Mouse (Mus musculus) heart, embryonic 12.5 days (tissue): Measurements from ENCODE around the gene Med24. TPM values are rescaled to one million over a fixed set of nuclear protein-coding genes. Genes with fewer than 3 reads are reported as not detected.

Experiments
- ATAC-seq: fragments of 200-750 bp; cut with Nextera tagmentation; 2 replicates; pipeline ENCODE4 v1.8.0; 2017; ENCODE audit warnings: moderate TSS enrichment, moderate library complexity; ENCODE audit not compliant: insufficient number of reproducible peaks, low FRiP score
- H3K27ac ChIP-seq: fragments of 300-500 bp; sonication (generic); 2 replicates; pipeline ENCODE4 v1.5.1; 2016; ENCODE audit warnings: mild to moderate bottlenecking, moderate library complexity; ENCODE audit not compliant: poor library complexity, severe bottlenecking
- H3K27me3 ChIP-seq: fragments of 300-500 bp; sonication (generic); replicated peaks from 2 replicates; pipeline ENCODE4 v1.6.1; 2016; ENCODE audit warnings: mild to moderate bottlenecking, moderate library complexity
- H3K36me3 ChIP-seq: fragments of 300-500 bp; sonication (generic); 2 replicates; pipeline ENCODE4 v1.6.1; 2016; ENCODE audit warnings: mild to moderate bottlenecking, moderate library complexity
- H3K4me1 ChIP-seq: fragments of 300-500 bp; sonication (generic); replicated peaks from 2 replicates; pipeline ENCODE4 v1.6.1; 2016; ENCODE audit warnings: mild to moderate bottlenecking
- H3K4me2 ChIP-seq: fragments of 300-500 bp; sonication (generic); 2 replicates; pipeline ENCODE4 v1.6.1; 2016; ENCODE audit warnings: mild to moderate bottlenecking, moderate library complexity
- H3K4me3 ChIP-seq: fragments of 300-500 bp; sonication (generic); 2 replicates; pipeline ENCODE4 v1.5.1; 2016; ENCODE audit warnings: mild to moderate bottlenecking
- H3K9ac ChIP-seq: fragments of 300-500 bp; sonication (generic); 2 replicates; pipeline ENCODE4 v1.6.1; 2016; ENCODE audit warnings: mild to moderate bottlenecking, moderate library complexity
- H3K9me3 ChIP-seq: fragments of 300-500 bp; sonication (generic); replicated peaks from 2 replicates; pipeline ENCODE4 v1.6.1; 2016; ENCODE audit warnings: mild to moderate bottlenecking, moderate library complexity
- WGBS: fragments of 180-500 bp; shearing (Covaris S2); methylation state at CpG from one replicate; pipeline ENCODE4 v1.1.7; 2016; 5-methylcytosine and 5-hydroxymethylcytosine counted together
- polyA plus RNA-seq: library from polyadenylated mRNA; unstranded; fragments of >200 nt; fragmentation: Nextera tagmentation; extraction: Ambion mirVana; gene quantifications from 2 replicates; pipeline ENCODE4 v1.2.1, GENCODE M21; 2016

Med24 gene
- polyA plus RNA-seq, 1 experiment from 2014 or later, result 45.9 TPM

DNA sequence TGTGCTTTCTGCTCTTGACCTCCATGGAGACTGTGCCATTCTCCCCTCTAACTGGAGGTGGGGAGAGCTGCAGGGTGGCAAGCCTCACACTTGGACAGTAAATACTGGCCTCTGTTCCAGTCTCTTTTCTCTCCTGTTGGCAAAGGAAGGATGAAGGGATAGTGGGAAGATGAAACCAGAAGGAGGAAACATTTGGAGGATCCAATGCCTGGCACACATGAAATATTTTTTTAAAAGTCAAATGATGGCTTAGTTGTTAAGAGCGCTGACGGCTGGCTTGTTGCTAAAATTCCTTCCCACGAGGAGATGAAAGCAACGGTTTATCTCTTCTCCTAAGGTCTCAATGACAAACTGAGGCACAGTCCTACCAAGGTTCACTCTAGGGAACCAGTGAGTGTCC is 5.9 kb upstream of the Med24 start:
- Histone ChIP-seq H3K4me2 (no peak overlapping the region), H3K36me3 (no peaks in the 10 kb centered on the region), H3K9ac (no peak overlapping the region), H3K4me1 (peaks cover 17% of the 10 kb centered on the region), H3K27me3 (no peaks in the 10 kb centered on the region), H3K4me3 (no peak overlapping the region), H3K27ac (no peak overlapping the region), H3K9me3 (peaks cover 7% of the 10 kb centered on the region)
- no peak for ATAC-seq
- 75% methylated on average over 4 of the region's 4 CpGs for WGBS

DNA sequence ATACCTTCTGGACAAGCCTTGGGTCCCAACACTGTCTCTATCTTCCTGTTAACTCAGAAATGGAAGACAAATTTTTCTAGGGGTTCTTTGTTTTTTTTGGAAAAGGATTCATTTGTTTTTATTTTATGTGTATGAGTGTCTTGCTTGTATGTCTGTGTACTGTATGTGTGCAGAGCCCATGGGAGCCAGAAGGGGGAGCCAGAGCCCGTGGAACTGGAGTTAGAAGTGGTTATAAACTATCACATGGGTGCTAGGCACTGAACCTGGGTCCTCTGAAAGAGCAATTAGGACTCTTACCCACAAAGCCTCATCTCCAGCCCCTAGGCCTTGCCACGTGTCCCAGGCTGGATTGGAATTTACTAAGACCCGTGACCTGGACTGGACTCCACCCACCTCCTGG is 4.8 kb upstream of the Med24 start:
- Histone ChIP-seq H3K4me3 (no peak overlapping the region), H3K27me3 (no peaks in the 10 kb centered on the region), H3K36me3 (no peaks in the 10 kb centered on the region), H3K9ac (no peak overlapping the region), H3K4me1 (peaks cover 8% of the 10 kb centered on the region), H3K27ac (no peak overlapping the region), H3K4me2 (no peak overlapping the region), H3K9me3 (peaks cover 7% of the 10 kb centered on the region)
- ATAC-seq, result no peak
- 71% methylated on average over 3 of the region's 3 CpGs for WGBS

DNA sequence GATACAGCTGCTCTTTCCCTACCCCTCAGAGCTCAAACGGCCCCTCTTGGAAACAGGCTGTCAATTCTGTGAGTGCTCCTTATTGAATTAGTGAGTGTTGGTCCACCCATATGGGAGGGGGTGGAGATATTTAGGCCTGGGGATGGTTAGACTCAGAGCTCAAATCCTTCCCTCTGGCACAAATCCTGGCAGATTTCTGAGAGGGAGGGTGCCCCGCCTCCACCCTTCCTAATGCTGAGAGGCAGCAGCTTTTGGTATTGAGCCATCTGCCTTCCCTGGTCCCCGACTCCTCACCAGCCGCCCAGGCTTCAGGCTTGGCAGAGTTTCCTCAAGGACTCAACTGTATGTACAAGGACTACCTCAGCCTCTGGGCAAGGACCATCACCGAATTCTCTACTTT is 1.9 kb upstream of the Med24 start:
- peaks cover 16% of the 10 kb centered on the region for H3K36me3 ChIP-seq
- no peaks in the 10 kb centered on the region for H3K27me3 ChIP-seq
- no peak for ATAC-seq
- H3K4me3 ChIP-seq, result no peak overlapping the region
- no peak overlapping the region for H3K27ac ChIP-seq
- H3K9me3 ChIP-seq, result peaks cover 7% of the 10 kb centered on the region
- H3K9ac ChIP-seq, result no peak overlapping the region
- no peak overlapping the region for H3K4me2 ChIP-seq
- H3K4me1 ChIP-seq, result peaks cover 5% of the 10 kb centered on the region
- 66% methylated on average over 5 of the region's 5 CpGs for WGBS

DNA sequence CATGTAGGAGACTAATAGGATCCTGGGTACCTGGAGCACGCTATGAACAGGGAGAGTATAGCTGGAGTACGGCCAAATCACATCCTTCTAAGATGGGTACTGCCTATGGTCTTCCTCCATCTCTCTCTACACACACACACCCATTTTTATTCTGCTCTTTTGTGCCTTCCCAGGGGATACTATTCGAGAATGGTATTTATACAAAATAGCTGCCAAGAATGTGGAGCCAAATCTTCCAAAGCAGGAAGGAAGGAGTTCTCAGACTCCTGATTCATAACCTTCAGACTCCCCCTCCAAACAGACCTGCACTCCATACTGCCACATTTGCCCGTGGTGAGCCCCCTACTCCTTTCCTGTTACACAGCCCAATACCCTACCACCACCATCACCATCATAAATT is 1.5 kb upstream of the Med24 start:
- H3K27ac ChIP-seq, result no peak overlapping the region

DNA sequence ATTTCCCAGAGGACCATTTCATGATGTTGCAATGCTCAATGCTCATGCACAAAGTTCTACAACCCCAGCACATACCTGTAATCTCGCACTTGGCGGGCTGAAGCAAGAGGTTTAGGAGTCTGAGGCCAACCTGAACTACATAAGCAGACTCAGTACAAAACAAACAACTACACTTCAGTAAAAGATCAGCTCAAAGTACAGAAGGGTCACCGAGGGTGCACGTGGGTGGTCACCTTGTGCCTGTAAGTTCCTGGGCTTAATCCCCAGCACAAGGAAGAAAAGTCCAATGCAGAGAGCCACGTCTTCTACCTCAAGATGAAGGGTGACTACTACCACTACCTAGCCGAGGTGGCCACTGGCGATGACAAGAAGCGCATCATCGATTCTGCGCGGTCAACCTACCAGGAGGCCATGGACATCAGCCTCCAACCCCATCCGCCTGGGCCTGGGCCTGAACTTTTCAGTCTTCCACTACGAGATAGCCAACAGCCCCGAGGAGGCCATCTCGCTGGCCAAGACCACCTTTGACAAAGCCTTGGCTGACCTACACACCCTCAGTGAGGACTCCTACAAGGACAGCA is 3.2 kb downstream of the Med24 start:
- Histone ChIP-seq H3K36me3 (peaks cover 42% of the 10 kb centered on the region), H3K27me3 (no peaks in the 10 kb centered on the region)
- WGBS, result 93% methylated on average over 15 of the region's 15 CpGs

More for the DNA sequence above, 1.5 kb upstream of the Med24 start:
- peaks cover 5% of the 10 kb centered on the region for H3K4me1 ChIP-seq
- no peak overlapping the region for H3K9ac ChIP-seq
- ATAC-seq, result no peak
- WGBS, result 58% methylated on average over 4 of the region's 4 CpGs
- H3K4me3 ChIP-seq, result no peak overlapping the region
- H3K27me3 ChIP-seq, result no peaks in the 10 kb centered on the region
- H3K36me3 ChIP-seq, result peaks cover 21% of the 10 kb centered on the region
- no peak overlapping the region for H3K4me2 ChIP-seq
- H3K9me3 ChIP-seq, result peaks cover 7% of the 10 kb centered on the region

DNA sequence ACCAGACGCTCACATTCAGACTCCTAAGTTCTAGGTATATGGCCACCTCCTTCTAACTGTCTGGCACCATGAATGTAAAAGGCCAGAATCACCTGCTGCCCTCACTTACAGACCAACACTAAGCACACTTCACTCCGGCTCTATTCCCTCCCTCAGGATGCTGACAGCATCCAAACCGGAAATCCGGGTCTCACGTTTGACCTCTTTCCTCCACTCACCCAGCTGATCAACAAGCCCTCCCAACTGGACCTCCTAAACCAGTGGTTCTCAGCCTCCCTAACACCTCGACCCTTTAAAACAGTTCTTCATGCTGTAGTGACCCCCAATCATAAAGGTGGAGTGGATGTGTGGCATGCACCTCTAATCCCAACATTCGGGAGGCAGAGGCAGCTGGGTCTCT is 6.1 kb downstream of the Med24 start:
- Histone ChIP-seq H3K36me3 (peaks cover 49% of the 10 kb centered on the region), H3K4me3 (no peak overlapping the region), H3K27ac (no peak overlapping the region; the same call in 1 of the 2 replicates), H3K9ac (no peak overlapping the region), H3K27me3 (no peaks in the 10 kb centered on the region), H3K4me2 (no peak overlapping the region), H3K9me3 (no peaks in the 10 kb centered on the region), H3K4me1 (peaks cover 18% of the 10 kb centered on the region)
- ATAC-seq, result no peak
- 68% methylated on average over 7 of the region's 7 CpGs for WGBS

More for the DNA sequence above, 3.2 kb downstream of the Med24 start:
- Histone ChIP-seq H3K27ac (no peak overlapping the region), H3K9ac (no peak overlapping the region), H3K9me3 (no peaks in the 10 kb centered on the region), H3K4me2 (no peak overlapping the region), H3K4me3 (no peak overlapping the region), H3K4me1 (peaks cover 17% of the 10 kb centered on the region)
- no peak for ATAC-seq

DNA sequence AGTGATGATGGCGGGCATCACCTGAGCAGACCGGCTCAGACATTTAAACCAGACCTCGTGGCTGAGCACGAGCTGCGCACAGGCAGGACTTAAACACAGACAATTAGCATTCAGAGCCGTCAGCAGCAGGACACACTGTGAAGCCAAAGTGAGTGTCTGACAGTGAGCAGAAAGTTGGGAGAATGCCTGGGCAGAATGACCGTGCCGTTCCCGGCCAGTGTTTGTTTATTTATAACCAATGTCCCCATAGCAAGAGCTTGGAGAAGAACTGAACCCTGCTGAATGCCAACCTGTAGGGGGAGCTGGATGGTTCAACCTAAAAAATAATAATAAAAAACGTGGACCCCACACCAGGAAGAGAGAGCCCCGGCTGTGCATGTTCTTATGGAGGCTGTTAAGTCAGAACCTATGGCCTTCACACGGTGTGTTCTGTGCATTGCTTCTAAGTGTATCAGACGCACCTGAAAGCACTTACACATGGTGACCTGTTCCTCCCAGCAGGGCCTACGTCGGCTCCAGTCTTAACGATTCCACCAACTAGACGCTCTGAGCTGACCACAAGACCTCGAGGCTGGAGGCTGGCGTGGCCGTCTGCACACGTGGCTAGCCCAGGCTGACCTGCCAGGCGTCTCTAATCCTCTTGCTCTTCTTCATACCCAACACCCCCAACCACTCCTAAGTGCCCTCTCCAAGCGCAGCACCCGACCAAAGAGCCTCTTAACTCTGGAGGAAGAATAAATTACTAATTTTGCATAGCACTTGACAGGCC is 7.6 kb downstream of the Med24 start:
- no peak overlapping the region for H3K4me3 ChIP-seq
- peaks cover 49% of the 10 kb centered on the region for H3K36me3 ChIP-seq
- peak; percentile 24; the same call in 1 of the 2 replicates for ATAC-seq
- peaks cover 22% of the 10 kb centered on the region for H3K4me1 ChIP-seq
- H3K27me3 ChIP-seq, result no peaks in the 10 kb centered on the region
- H3K9me3 ChIP-seq, result no peaks in the 10 kb centered on the region
- peak overlapping the region; percentile 76 for H3K27ac ChIP-seq
- WGBS, result 51% methylated on average over 24 of the region's 24 CpGs
- no peak overlapping the region for H3K9ac ChIP-seq
- peak overlapping the region; percentile 39 for H3K4me2 ChIP-seq

DNA sequence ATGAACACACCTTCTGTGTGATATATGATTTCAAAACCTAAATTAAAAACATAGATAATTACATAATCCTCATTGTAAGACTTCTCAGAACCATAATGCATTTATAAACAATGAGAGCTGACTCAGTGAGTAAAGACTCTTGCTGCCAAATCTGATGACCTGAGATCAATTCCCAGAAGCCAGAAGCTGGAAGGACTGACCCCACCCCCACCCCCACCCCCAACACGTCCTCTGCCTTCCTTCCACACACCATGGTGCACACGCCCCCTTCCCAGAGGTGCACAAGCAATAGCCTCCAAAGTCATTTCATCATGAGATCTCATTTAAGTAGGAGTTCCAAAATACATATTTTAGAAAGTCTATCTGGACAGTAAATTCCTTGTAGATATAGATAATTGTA is 8.5 kb downstream of the Med24 start:
- WGBS, result 76% methylated on average over 2 of the region's 2 CpGs
- Histone ChIP-seq H3K4me2 (no peak overlapping the region), H3K27me3 (no peaks in the 10 kb centered on the region), H3K4me1 (peaks cover 22% of the 10 kb centered on the region), H3K4me3 (no peak overlapping the region), H3K27ac (no peak overlapping the region), H3K9me3 (no peaks in the 10 kb centered on the region), H3K36me3 (peaks cover 50% of the 10 kb centered on the region), H3K9ac (no peak overlapping the region)
- ATAC-seq, result no peak

DNA sequence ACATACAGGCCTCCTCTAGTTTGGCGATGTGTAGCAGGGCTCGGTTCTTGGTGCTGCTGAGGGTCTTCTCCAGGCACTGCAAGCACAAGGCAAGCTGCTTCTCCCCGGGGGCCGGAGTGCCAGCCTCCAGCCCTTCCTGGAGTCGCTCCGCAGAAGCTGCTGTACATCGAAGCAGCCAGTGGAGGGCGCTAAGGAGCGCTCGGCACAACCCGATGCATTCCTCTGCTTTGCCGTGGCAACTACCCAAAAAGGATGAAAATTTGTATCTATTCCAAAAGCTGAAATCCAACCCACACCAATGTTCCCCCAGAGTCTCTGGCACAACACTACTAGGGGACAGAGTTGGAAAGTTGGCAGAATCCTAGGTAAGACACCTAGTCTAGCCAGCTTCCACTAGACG is 11.3 kb downstream of the Med24 start:
- ATAC-seq, result no peak
- H3K4me3 ChIP-seq, result no peak overlapping the region
- peaks cover 22% of the 10 kb centered on the region for H3K4me1 ChIP-seq
- no peaks in the 10 kb centered on the region for H3K9me3 ChIP-seq
- peaks cover 57% of the 10 kb centered on the region for H3K36me3 ChIP-seq
- no peak overlapping the region for H3K4me2 ChIP-seq
- no peak overlapping the region for H3K9ac ChIP-seq
- H3K27ac ChIP-seq, result no peak overlapping the region
- no peaks in the 10 kb centered on the region for H3K27me3 ChIP-seq
- 25% methylated on average over 13 of the region's 13 CpGs for WGBS

DNA sequence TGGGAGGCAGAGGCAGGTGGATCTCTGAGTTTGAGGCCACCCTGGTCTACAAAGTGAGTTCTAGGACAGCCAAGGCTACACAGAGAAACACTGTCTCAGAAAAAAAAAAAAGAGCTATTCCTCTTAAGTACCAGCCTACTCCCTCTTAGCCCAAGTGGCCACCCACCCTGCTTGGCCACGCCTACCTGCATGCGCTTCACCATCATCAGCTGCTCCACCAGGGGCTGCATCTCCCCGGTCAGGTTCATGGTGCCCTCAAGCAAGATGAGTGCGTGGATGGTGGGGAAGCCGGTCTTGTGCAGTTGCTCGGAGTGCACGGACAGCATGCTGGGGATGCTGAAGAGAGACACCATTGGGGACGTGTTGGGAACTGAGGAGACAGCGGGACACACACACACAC is 13.3 kb downstream of the Med24 start:
- no peak for ATAC-seq
- Histone ChIP-seq H3K27me3 (no peaks in the 10 kb centered on the region), H3K27ac (no peak overlapping the region), H3K9ac (no peak overlapping the region), H3K4me3 (no peak overlapping the region), H3K36me3 (peaks cover 66% of the 10 kb centered on the region), H3K4me1 (peaks cover 13% of the 10 kb centered on the region), H3K4me2 (no peak overlapping the region), H3K9me3 (no peaks in the 10 kb centered on the region)
- WGBS, result 90% methylated on average over 9 of the region's 9 CpGs

DNA sequence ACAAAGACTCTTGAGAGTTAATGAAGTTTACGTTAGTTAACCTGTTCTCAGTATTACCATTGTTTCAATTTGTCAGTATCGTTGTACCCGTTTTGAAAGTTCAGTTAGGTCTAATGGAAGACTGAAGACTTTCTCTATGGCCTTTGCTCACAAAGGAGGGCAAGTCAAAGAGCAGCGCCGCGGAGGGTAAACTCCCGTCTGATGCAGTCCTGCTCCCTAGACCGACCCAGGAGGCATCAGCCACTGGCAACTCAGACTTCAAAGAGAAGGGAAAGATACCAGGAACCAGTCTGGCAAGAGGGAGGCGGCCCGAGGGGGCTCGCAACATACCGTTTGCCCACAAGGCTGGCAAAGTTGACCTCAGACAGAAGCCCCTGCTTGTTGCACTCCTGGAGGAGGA is 15.5 kb downstream of the Med24 start:
- Histone ChIP-seq H3K9ac (no peak overlapping the region), H3K4me2 (no peak overlapping the region), H3K4me1 (peaks cover 30% of the 10 kb centered on the region), H3K4me3 (no peak overlapping the region), H3K36me3 (peaks cover 81% of the 10 kb centered on the region), H3K27ac (no peak overlapping the region), H3K9me3 (no peaks in the 10 kb centered on the region), H3K27me3 (no peaks in the 10 kb centered on the region)
- 87% methylated on average over 12 of the region's 12 CpGs for WGBS
- no peak for ATAC-seq
